Mouse (Mus musculus) CH12.LX (cell line): ENCODE data around the gene Ccdc51.

ENCODE experiments used
- CTCF ChIP-seq, 2 experiments: IDR thresholded peaks in 1 of 2; conservative IDR thresholded peaks in 1 of 2; 2 replicates each; pipeline ENCODE4 v1.5.1; 2011 to 2012; ENCODE audit warnings: low read depth in 2 of 2, low read length in 2 of 2, improper control_type of control experiment in 1 of 2, inconsistent platforms in 1 of 2, mild to moderate bottlenecking in 1 of 2, moderate library complexity in 1 of 2
- EP300 ChIP-seq: IDR thresholded peaks from 2 replicates; pipeline ENCODE4 v1.6.1; 2011; ENCODE audit warnings: low read length, improper control_type of control experiment
- HCFC1 ChIP-seq: IDR thresholded peaks from 2 replicates; pipeline ENCODE4 v1.6.1; 2012; ENCODE audit warnings: low read depth, mild to moderate bottlenecking, inconsistent platforms, low read length, improper control_type of control experiment
- MEF2A ChIP-seq: IDR thresholded peaks from 2 replicates; pipeline ENCODE4 v1.6.1; 2014; ENCODE audit warnings: low read depth, mild to moderate bottlenecking, inconsistent platforms, low read length, improper control_type of control experiment, borderline replicate concordance
- NRF1 ChIP-seq: IDR thresholded peaks from 2 replicates; pipeline ENCODE4 v1.6.1; 2014; ENCODE audit warnings: low read depth, mild to moderate bottlenecking, inconsistent platforms, low read length, improper control_type of control experiment, moderate library complexity
- POLR2A ChIP-seq: IDR thresholded peaks from 2 replicates; pipeline ENCODE4 v1.6.1; 2011; ENCODE audit warnings: low read depth, mild to moderate bottlenecking, improper control_type of control experiment, low read length
- SMC3 ChIP-seq: IDR thresholded peaks from 2 replicates; pipeline ENCODE4 v1.6.1; 2011; ENCODE audit warnings: low read depth, low read length, improper control_type of control experiment
- TBP ChIP-seq: conservative IDR thresholded peaks from 2 replicates; pipeline ENCODE4 v1.6.1; 2011; ENCODE audit warnings: low read depth, low read length, improper control_type of control experiment

- no peak for TF ChIP-seq CTCF (conservative IDR thresholded peaks at IDR 0.05 in 1 of 2, IDR thresholded peaks at IDR 0.05 in 1 of 2; ENCODE audit: low read depth in 2 of 2, low read length in 2 of 2)
- TF ChIP-seq SMC3: no peak
- no peak for TF ChIP-seq HCFC1
- no peak for TF ChIP-seq POLR2A
- TF ChIP-seq MEF2A: no peak
- TF ChIP-seq EP300: no peak
- no peak for TF ChIP-seq NRF1
- no peak for TF ChIP-seq TBP
Measured at GRCm38 (mm10) chr9:109102541-109102940, 20.2 kb downstream of the Ccdc51 start.
